Mouse (Mus musculus) C2C12 (cell line): ENCODE results near the gene Gna11. TPM values are rescaled to one million over a fixed set of nuclear protein-coding genes. Genes with fewer than 3 reads are reported as not detected.

Experiments used
- H3K27me3 ChIP-seq: one replicate; pipeline ENCODE4 v1.6.1; 2011; ENCODE audit not compliant: control insufficient read depth, insufficient read depth, insufficient read length
- H3K36me3 ChIP-seq: one replicate; pipeline ENCODE4 v1.6.1; 2011; ENCODE audit not compliant: control insufficient read depth, insufficient read depth
- H3K4me3 ChIP-seq: one replicate; pipeline ENCODE4 v1.5.1; 2011; ENCODE audit warnings: mild to moderate bottlenecking, control low read depth; ENCODE audit not compliant: poor library complexity, insufficient read depth, severe bottlenecking
- H3K79me2 ChIP-seq: one replicate; pipeline ENCODE4 v1.6.1; 2011; ENCODE audit not compliant: control insufficient read depth, insufficient read depth
- H3K79me3 ChIP-seq: one replicate; pipeline ENCODE4 v1.6.1; 2011; ENCODE audit warnings: low read depth, control low read depth
- H3ac ChIP-seq: one replicate; pipeline ENCODE3; 2011; ENCODE audit warnings: low read depth; ENCODE audit not compliant: control insufficient read depth, insufficient read length
- CEBPB ChIP-seq: IDR thresholded peaks from one replicate; pipeline ENCODE4 v1.6.1; 2011; ENCODE audit warnings: low read depth, mild to moderate bottlenecking, control low read depth, moderate library complexity
- CTCF ChIP-seq: IDR thresholded peaks from one replicate; pipeline ENCODE4 v1.5.1; 2011; ENCODE audit not compliant: control insufficient read depth, insufficient read depth, insufficient read length
- FOSL1 ChIP-seq: IDR thresholded peaks from one replicate; pipeline ENCODE4 v1.8.0; 2011; ENCODE audit warnings: mild to moderate bottlenecking, low read length; ENCODE audit not compliant: poor library complexity, insufficient read depth, severe bottlenecking
- MAX ChIP-seq: IDR thresholded peaks from one replicate; pipeline ENCODE4 v1.6.1; 2011; ENCODE audit warnings: mild to moderate bottlenecking, control low read depth
- MYOD1 ChIP-seq: IDR thresholded peaks from one replicate; pipeline ENCODE4 v1.6.1; 2011; ENCODE audit warnings: low read depth; ENCODE audit not compliant: control insufficient read depth, insufficient read length
- MYOG ChIP-seq: IDR thresholded peaks from one replicate; pipeline ENCODE4 v1.6.1; 2011; ENCODE audit not compliant: control insufficient read depth, insufficient read length; ENCODE audit errors: extremely low read depth
- USF1 ChIP-seq: IDR thresholded peaks from one replicate; pipeline ENCODE4 v1.6.1; 2011; ENCODE audit warnings: low read depth, mild to moderate bottlenecking, control low read depth, moderate library complexity
- polyA plus RNA-seq: library from polyadenylated mRNA; unstranded; fragments of >200 nt; fragmentation: generic; extraction: Trizol; gene quantifications from one replicate; pipeline ENCODE4 v1.2.1, GENCODE M21; 2012; ENCODE audit warnings: missing spikeins

The Gna11 gene
- polyA plus RNA-seq, 1 experiment = 77.6 TPM

DNA sequence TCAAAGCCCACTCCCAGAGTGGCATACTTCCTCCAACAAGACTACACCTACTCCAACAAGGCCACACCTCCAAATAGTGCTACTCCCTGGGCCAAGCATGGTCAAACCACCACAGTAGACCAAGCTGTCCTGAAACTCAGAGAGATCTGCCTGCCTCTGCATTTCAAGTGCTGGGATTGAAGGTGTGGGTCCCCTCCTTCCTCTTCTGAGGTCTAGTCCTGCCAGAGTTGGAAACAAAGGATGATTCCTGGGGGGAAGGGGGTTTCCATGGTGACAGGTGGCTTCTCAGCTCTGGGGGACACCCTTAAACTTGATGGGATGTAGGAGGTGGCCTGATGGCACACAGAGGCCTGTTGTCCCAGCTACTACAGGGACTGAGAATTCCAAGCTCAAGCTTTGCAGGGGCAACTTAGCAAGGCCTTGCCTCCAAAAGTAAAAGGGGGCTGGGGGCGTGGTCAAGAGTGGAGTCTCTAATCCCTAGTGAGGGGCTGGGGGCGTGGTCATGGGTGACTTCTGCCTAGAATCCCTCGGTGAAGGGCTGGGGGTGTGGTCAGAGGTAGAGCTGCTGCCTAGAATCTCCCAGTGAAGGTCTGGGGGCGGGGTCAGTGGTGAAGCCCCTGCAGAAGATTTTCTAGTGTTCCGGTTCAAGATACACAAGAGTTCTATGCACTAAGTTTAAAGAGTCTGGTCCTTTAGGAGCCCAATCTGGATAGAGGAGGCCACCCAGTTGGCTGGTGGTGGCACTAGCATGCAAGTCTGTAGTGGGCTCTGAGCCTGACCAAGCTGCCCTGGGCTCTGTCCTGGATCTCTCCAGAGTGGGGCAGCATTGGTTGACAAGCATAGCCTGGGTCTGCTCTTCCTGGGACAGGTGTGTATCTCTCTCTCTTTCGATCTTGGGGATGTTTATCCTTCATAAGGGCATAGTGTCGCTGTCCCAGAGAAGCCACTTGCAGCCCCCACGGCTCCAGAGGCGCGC is 29.4 kb upstream of the Gna11 start, which contains the start of gene Tle2:
Gene Tle2 (plus strand): TSS at position 481 of the 976 bp plus-strand sequence.
- no peaks in the 10 kb centered on the region for H3K36me3 ChIP-seq

GRCm38 (mm10) chr10:81572975-81573374 is 28.0 kb upstream of the Gna11 start:
- Histone ChIP-seq H3ac (no peak overlapping the region), H3K79me2 (no peaks in the 10 kb centered on the region), H3K79me3 (no peaks in the 10 kb centered on the region), H3K36me3 (no peaks in the 10 kb centered on the region), H3K4me3 (no peak overlapping the region), H3K27me3 (no peaks in the 10 kb centered on the region)
- no peak for TF ChIP-seq CEBPB
- no peak for TF ChIP-seq FOSL1
- TF ChIP-seq USF1 = no peak
- no peak for TF ChIP-seq MYOG
- TF ChIP-seq MAX = no peak
- no peak for TF ChIP-seq CTCF
- TF ChIP-seq MYOD1 = no peak

More for the DNA sequence above, 29.4 kb upstream of the Gna11 start, which contains the start of gene Tle2:
- Histone ChIP-seq H3K4me3 (peak within 1 kb of the TSS; percentile 49), H3K79me2 (no peaks in the 10 kb centered on the region), H3K79me3 (no peaks in the 10 kb centered on the region), H3ac (peak within 1 kb of the TSS; percentile 71), H3K27me3 (no peaks in the 10 kb centered on the region)
- no peak for TF ChIP-seq MYOG
- no peak for TF ChIP-seq FOSL1
- no peak for TF ChIP-seq CTCF
- TF ChIP-seq CEBPB = no peak
- no peak for TF ChIP-seq MYOD1
- no peak for TF ChIP-seq USF1
- TF ChIP-seq MAX = no peak

DNA sequence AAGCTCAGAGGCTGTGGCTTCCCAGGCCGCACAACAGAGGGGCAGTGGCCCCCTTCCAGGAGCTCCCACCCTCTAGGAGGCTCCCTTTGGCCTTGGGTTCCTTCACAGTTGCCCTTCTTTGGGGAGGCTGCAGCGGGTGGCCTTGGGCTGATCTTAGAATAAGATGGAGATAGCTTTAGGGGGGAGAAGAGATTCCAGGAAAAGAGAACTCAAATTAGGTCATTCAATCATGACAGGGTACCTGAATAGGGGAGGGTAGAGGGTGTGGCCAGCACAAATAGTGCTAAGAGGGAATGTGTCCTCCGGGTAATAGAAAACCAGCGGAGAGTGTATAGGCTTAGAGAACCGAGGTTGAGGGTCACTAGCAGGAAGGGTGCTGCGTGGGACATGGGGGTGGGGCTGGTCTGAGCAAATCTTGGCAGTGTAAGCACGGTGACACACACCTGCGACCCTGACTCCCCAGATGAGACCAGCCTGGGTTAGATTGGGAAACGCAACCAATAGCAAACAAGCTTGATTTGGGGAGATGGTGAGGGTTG is 27.2 kb upstream of the Gna11 start:
- TF ChIP-seq MYOD1 = no peak
- no peak for TF ChIP-seq CEBPB
- TF ChIP-seq FOSL1 = no peak
- no peak for TF ChIP-seq CTCF
- no peak for TF ChIP-seq MAX
- no peak for TF ChIP-seq MYOG
- no peak for TF ChIP-seq USF1
- Histone ChIP-seq H3K36me3 (no peaks in the 10 kb centered on the region), H3ac (peak overlapping the region; percentile 77), H3K4me3 (peak overlapping the region; percentile 43), H3K27me3 (no peaks in the 10 kb centered on the region), H3K79me2 (no peaks in the 10 kb centered on the region), H3K79me3 (no peaks in the 10 kb centered on the region)

GRCm38 (mm10) chr10:81571501-81571876 is 26.5 kb upstream of the Gna11 start:
- Histone ChIP-seq H3K4me3 (peak overlapping the region; percentile 43), H3ac (peak overlapping the region; percentile 77), H3K36me3 (peaks cover 6% of the 10 kb centered on the region), H3K27me3 (no peaks in the 10 kb centered on the region), H3K79me2 (no peaks in the 10 kb centered on the region), H3K79me3 (no peaks in the 10 kb centered on the region)
- TF ChIP-seq CTCF = no peak
- TF ChIP-seq FOSL1 = no peak
- no peak for TF ChIP-seq CEBPB
- peak; percentile 52 for TF ChIP-seq MAX

DNA sequence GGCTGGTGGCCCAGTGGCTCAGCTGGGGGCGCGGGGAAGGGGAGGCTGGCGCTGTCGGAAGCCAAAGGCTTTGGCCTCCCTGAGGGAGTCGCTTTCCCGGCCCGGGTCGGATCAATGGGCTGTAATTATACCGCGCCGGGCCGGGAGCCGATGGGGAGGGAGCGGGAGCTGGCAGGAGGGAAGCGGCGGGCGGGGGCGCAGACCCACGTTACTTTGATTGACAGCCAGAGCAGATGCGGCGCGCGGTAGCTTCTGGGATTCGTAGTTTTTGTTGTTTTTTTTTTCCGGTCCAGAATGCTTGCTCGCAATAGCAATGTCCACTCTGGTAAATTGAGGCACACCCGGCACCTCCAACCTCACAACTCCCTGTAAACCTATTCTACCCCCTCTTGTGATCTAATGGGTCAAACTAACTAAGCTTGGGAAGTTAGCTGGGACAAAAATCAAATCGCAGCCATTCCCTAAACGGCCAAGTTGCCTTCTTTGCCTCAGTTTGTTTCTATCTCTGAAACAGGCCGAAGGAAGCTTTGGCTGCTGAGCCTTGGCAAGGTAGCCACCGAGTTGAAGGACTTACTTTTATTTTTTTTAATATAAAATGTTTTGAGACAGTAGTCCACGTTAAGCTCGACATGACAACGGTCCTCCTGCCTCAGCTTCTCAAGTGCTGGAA is 26.0 kb upstream of the Gna11 start:
- Histone ChIP-seq H3K36me3 (peaks cover 11% of the 10 kb centered on the region), H3K79me2 (no peaks in the 10 kb centered on the region), H3K27me3 (no peaks in the 10 kb centered on the region), H3ac (peak overlapping the region; percentile 77), H3K4me3 (peak overlapping the region; percentile 43), H3K79me3 (no peaks in the 10 kb centered on the region)
- TF ChIP-seq USF1 = no peak
- peak; percentile 92 for TF ChIP-seq MYOD1
